Mouse (Mus musculus): ENCODE data around the gene Pcsk6. TPM values are rescaled to one million over a fixed set of nuclear protein-coding genes. Genes with fewer than 3 reads are reported as not detected.

The Pcsk6 gene
- 2.5 and 3.8 TPM in 2 replicates for polyA plus RNA-seq (2015; fragmentation: Nextera tagmentation; extraction: Ambion mirVana)

DNA sequence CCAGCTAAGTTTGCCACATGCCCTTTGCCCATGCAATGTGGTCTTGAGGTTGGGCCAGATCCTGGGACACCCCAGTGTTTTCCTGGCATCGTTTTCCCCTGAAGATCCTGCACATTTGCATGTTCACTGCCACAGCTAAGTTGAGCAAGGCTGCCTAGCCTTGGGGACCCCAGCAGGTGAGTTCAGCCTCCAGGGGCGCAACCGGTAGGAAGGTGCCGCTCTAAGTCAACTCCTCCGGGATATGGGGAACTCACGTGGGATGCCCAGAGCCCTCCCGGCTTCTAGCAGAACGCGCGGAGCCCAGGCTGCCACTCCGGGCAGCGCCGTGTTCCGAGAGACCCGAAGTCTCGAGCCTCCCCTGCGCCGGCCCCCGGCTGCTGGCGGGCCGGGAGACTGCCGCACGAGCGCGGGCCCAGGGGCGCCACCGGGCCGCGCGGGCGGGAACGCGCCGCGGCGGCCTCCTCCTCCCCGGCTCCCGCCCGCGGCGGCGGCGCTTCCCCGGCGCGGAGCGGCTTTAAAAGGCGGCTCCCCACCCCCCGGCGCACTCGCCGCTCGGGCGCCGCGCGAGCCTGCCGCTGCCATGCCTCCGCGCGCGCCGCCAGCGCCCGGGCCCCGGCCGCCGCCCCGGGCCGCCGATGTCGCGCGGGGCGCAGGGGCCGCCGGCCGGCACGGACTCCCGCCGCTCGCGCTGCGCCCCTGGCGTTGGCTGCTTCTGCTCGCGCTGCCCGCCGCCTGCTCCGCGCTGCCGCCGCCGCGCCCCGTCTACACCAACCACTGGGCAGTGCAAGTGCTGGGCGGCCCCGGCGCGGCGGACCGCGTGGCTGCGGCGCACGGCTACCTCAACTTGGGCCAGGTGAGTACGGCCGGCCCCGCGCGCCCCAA is at the start of gene Pcsk6:
Pcsk6 (plus strand) TSS at position 144 of the 882 bp plus-strand sequence.

DNA sequence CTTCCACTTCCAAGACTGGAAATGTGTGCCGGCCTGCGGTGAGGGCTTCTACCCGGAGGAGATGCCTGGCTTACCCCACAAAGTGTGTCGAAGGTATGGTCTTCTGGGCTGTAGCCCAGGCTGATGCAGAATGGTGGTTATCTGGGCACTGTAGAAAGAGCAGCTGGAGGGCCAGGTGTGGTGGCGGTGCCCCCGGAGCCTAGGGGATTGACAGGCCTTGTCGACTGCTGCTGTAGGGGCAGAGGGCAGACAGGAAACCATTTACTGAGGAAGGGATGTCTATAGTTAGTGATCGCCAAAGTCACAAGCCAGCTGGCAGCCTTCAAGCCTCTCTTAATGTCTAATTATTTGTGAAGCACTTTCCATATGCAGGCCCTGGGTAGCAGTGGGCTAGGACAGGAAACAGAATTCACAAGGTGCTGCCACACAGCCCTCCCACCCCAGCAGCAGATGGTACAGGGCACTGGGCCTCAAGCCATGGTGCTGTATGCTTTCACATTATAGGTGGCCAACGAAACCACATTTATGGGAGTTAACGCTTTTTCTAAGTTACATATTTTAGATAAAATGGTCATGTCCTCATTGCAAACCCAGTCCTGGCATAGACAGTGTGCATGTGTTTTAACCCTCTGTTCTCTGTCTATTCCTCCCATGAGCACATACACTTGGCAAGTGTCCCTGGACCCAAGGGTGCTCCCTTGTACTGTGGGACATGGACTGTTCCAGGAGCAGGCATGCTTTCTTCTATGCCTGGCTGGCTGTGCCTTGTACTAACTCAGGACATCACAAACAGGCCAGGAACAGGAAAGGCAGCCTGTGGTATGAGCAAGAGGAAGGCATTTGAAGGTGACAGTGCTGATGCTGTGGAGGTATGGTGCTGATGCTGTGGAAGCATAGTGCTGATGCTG is 182.3 kb downstream of the Pcsk6 start, which contains the start of gene Gm45213:
Gm45213 (plus strand) TSS at position 51 of the 908 bp plus-strand sequence.

DNA sequence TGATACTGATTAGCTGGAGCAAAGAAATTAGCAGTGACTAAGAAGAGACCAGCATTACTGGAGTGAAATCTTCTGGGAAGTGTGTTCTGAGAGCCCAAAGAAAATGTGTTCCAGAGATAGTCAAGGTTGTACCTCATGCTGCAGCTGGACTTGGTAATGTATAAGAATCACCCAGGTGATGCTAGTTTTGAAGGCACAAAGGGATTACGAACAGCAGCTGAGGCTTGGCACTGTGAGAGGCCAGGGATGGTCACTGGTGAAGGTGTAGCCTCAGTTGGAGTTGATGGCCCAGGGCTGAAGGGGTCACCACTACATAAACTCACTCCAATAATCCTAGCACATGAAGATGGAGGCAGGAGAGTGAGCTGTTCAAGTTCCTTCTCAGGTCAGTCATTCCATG is 197.2 kb downstream of the Pcsk6 start, which contains the start of gene Snrpa1:
Snrpa1 (plus strand) TSS at position 301 of the 400 bp plus-strand sequence.

DNA sequence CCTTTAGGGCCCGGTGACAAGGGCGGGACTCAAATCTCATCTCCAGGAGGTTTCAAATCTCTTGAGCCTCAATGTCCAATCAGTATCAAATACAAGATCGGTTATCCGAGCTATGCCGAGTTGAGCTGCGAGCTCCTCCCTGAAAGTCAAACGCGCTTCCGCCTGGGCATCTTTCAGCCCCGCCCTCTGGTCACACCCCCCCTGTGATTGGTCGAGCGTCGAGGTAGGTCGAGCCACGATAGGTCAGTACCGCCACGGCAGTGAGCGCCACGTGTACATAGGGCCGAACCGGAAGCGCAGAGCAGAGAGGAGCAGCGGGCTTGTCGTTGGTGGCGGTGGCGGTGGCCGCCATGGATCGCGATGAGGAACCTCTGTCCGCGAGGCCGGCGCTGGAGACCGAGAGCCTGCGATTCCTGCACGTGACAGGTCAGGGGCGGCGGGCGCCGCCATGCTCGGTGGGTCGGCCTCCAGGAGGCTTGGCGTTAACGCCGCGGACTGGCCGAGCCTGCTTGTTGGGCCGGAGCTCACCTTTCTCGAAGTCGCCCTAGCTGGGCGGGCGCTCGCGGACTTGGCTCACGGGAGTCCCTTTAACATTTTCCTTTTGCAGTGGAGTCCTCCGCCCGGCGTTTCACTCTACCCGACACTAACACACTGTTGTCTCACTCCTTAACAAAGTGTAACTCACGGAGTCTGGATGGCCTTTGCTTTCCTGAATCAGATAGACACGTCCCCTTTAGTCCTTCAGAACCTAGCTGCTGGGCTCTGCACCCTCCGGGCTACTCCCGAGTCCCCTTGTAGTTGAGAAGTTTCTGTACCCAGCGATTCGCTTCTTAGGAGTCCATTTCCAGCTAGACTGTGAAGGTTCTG is 218.1 kb downstream of the Pcsk6 start, which contains the start of gene Selenos:
Selenos (plus strand) TSS at position 286 of the 867 bp plus-strand sequence.

Other genes starting within 250 kb of the Pcsk6 start
- 23.5 and 26.2 TPM in 2 replicates for gene Tarsl2, start 216.8 kb upstream of the Pcsk6 start, polyA plus RNA-seq (2015; fragmentation: Nextera tagmentation; extraction: Ambion mirVana)
- 99.4 and 106 TPM in 2 replicates for gene Tm2d3, start 170.6 kb upstream of the Pcsk6 start, polyA plus RNA-seq (2015; fragmentation: Nextera tagmentation; extraction: Ambion mirVana)
- not detected in 2 replicates for gene Gm45213, start 181.9 kb downstream of the Pcsk6 start, polyA plus RNA-seq (2015; fragmentation: Nextera tagmentation; extraction: Ambion mirVana)
- gene Snrpa1, start 197.3 kb downstream of the Pcsk6 start, polyA plus RNA-seq (2015; fragmentation: Nextera tagmentation; extraction: Ambion mirVana), result 96.4 and 103 TPM in 2 replicates
- gene Selenos, start 217.9 kb downstream of the Pcsk6 start, polyA plus RNA-seq (2015; fragmentation: Nextera tagmentation; extraction: Ambion mirVana), result 111 and 120 TPM in 2 replicates
- 9.6 and 10.8 TPM in 2 replicates for gene Chsy1, start 247.8 kb downstream of the Pcsk6 start, polyA plus RNA-seq (2015; fragmentation: Nextera tagmentation; extraction: Ambion mirVana)

Data from neural tube, postnatal 0 days (tissue).